ENCODE assay signal across 8 mouse cellular contexts in genomic region chr11:23305101-23305672, GRCm38 (mm10). TPM values are rescaled to one million over a fixed set of nuclear protein-coding genes. Genes with fewer than 3 reads are reported as not detected.
DNase-seq lines count a peak whose midpoint lies in the region; ATAC-seq and TF ChIP-seq lines count a peak whose summit lies in the region.
"Not testable (repeated sequence)": the region's sequence is repeated elsewhere in the genome, so short reads cannot be mapped to it uniquely, and the experiment has no call there.

No protein-coding gene starts in this region.

- peaks cover 5 to 25% of the 10 kb centered on the region in 2 experiments; a peak in 3 of 4 replicates for H3K4me1 ChIP-seq in CH12.LX (ENCODE audit: control insufficient read depth in 1 of 2, insufficient read depth in 2 of 2)
- H3K4me1 ChIP-seq in forebrain, embryonic 11.5 days (replicated peaks; ENCODE audit: control insufficient read depth, insufficient read depth, low read length); heart, postnatal 0 days (ENCODE audit: control insufficient read depth, insufficient read depth); midbrain, postnatal 0 days (ENCODE audit: insufficient read depth, low read length); stomach, postnatal 0 days (replicated peaks; ENCODE audit: control insufficient read depth, insufficient read depth): not testable (repeated sequence)
- peaks cover 11% of the 10 kb centered on the region for H3K4me1 ChIP-seq in kidney, embryonic 15.5 days
- H3K4me1 ChIP-seq in liver, embryonic 15.5 days (replicated peaks) = peaks cover 23% of the 10 kb centered on the region

- H3K9ac ChIP-seq in CH12.LX (ENCODE audit: insufficient read depth, low read depth) = peak overlapping the region; percentile 93
- peak overlapping the region; percentile 92; the same call in 1 of the 2 replicates for H3K9ac ChIP-seq in forebrain, embryonic 11.5 days (ENCODE audit: low read length)
- H3K9ac ChIP-seq in heart, postnatal 0 days (replicated peaks; ENCODE audit: low read depth, low read length) = peak overlapping the region; percentile 99; the same call in 1 of the 2 replicates
- peak overlapping the region; percentile 96 for H3K9ac ChIP-seq in kidney, embryonic 15.5 days
- H3K9ac ChIP-seq in liver, embryonic 15.5 days = peak overlapping the region; percentile 92
- not testable (repeated sequence) for H3K9ac ChIP-seq in midbrain, postnatal 0 days (replicated peaks; ENCODE audit: low read length, poor library complexity, severe bottlenecking); stomach, postnatal 0 days (ENCODE audit: low read length)

- 37% methylated on average over 10 of the region's 10 CpGs for WGBS in forebrain, embryonic 11.5 days
- WGBS in heart, postnatal 0 days = 39% methylated on average over 10 of the region's 10 CpGs
- WGBS in kidney, embryonic 15.5 days = 33% methylated on average over 10 of the region's 10 CpGs
- WGBS in liver, embryonic 15.5 days (ENCODE audit: insufficient replicate concordance) = 32% methylated on average over 10 of the region's 10 CpGs
- 42% methylated on average over 10 of the region's 10 CpGs for WGBS in midbrain, postnatal 0 days
- WGBS in stomach, postnatal 0 days = 34% methylated on average over 10 of the region's 10 CpGs

- ATAC-seq in forebrain, embryonic 11.5 days (replicated peaks; ENCODE audit: low FRiP score); heart, postnatal 0 days (ENCODE audit: insufficient read depth, low read depth); kidney, embryonic 15.5 days (replicated peaks; ENCODE audit: low FRiP score); liver, embryonic 15.5 days (ENCODE audit: insufficient read depth); midbrain, postnatal 0 days (ENCODE audit: low FRiP score); stomach, postnatal 0 days (ENCODE audit: low FRiP score, low TSS enrichment): not testable (repeated sequence)

- dilution Hi-C loops in CH12.LX (cut with MboI; ENCODE audit: extremely low pct_ligation_motif_present, extremely low pct_unique_long_range_greater_than_20kb, low sequenced_read_pairs) = not testable (repeated sequence)

- H3K27ac ChIP-seq in CH12.LX (ENCODE audit: insufficient read depth, low read depth) = peak overlapping the region; percentile 90
- H3K27ac ChIP-seq in forebrain, embryonic 11.5 days (ENCODE audit: low read depth, low read length) = peak overlapping the region; percentile 98; the same call in 1 of the 2 replicates
- peak overlapping the region; percentile 100 for H3K27ac ChIP-seq in heart, postnatal 0 days (ENCODE audit: low read depth)
- H3K27ac ChIP-seq in kidney, embryonic 15.5 days = peak overlapping the region; percentile 99
- peak overlapping the region; percentile 99 for H3K27ac ChIP-seq in liver, embryonic 15.5 days (replicated peaks)
- peak overlapping the region; percentile 95 for H3K27ac ChIP-seq in midbrain, postnatal 0 days (ENCODE audit: low read depth, low read length)
- peak overlapping the region; percentile 99 for H3K27ac ChIP-seq in stomach, postnatal 0 days (replicated peaks)

- TF ChIP-seq RAD21 in CH12.LX (IDR thresholded peaks at IDR 0.05; ENCODE audit: low read depth, low read length) = not testable (repeated sequence)

- peak overlapping the region; percentile 87 for H3K4me2 ChIP-seq in CH12.LX (ENCODE audit: insufficient read depth, low read depth, poor library complexity, severe bottlenecking)
- peak overlapping the region; percentile 59 for H3K4me2 ChIP-seq in forebrain, embryonic 11.5 days (ENCODE audit: low read depth, low read length, severe bottlenecking)
- peak overlapping the region; percentile 72 for H3K4me2 ChIP-seq in heart, postnatal 0 days (ENCODE audit: low read depth, low read length)
- peak overlapping the region; percentile 65 for H3K4me2 ChIP-seq in kidney, embryonic 15.5 days
- peak overlapping the region; percentile 83 for H3K4me2 ChIP-seq in liver, embryonic 15.5 days
- peak overlapping the region; percentile 46 for H3K4me2 ChIP-seq in midbrain, postnatal 0 days (ENCODE audit: low read depth, low read length, poor library complexity, severe bottlenecking)
- peak overlapping the region; percentile 49 for H3K4me2 ChIP-seq in stomach, postnatal 0 days (replicated peaks; ENCODE audit: low read depth)

- DNase-seq in CH12.LX (ENCODE audit: extremely low read depth) = peak; percentile 49
- DNase-seq in cerebellum, adult 11 months = peak; percentile 26
- not testable (repeated sequence) for DNase-seq in forebrain, embryonic 11.5 days (ENCODE audit: low spot score); heart, postnatal 0 days (ENCODE audit: low spot score); midbrain, postnatal 0 days (ENCODE audit: low spot score); stomach, postnatal 0 days (ENCODE audit: low spot score)

- not testable (repeated sequence) for H3K27me3 ChIP-seq in CH12.LX (replicated peaks); forebrain, embryonic 11.5 days (ENCODE audit: control insufficient read depth, insufficient read depth, low read length); heart, postnatal 0 days (ENCODE audit: control insufficient read depth, insufficient read depth, low read length); kidney, embryonic 15.5 days; liver, embryonic 15.5 days; midbrain, postnatal 0 days (ENCODE audit: insufficient read depth, low read length); stomach, postnatal 0 days (ENCODE audit: control insufficient read depth, insufficient read depth, low read length)

- TF ChIP-seq POLR2A in CH12.LX (IDR thresholded peaks at IDR 0.05; ENCODE audit: low read depth, low read length) = not testable (repeated sequence)

- peaks cover 0 to 11% of the 10 kb centered on the region in 2 experiments for H3K36me3 ChIP-seq in CH12.LX (replicated peaks in 1 of 2; ENCODE audit: control insufficient read depth in 1 of 2, insufficient read depth in 1 of 2, low read length in 1 of 2)
- H3K36me3 ChIP-seq in forebrain, embryonic 11.5 days (ENCODE audit: control insufficient read depth, insufficient read depth, low read length); heart, postnatal 0 days (replicated peaks; ENCODE audit: control insufficient read depth, insufficient read depth, low read length); kidney, embryonic 15.5 days; liver, embryonic 15.5 days (replicated peaks); midbrain, postnatal 0 days (ENCODE audit: insufficient read depth, low read length); stomach, postnatal 0 days (ENCODE audit: control insufficient read depth, insufficient read depth, low read length): not testable (repeated sequence)

- not testable (repeated sequence) for H3K9me3 ChIP-seq in CH12.LX (replicated peaks; ENCODE audit: low read length); forebrain, embryonic 11.5 days (ENCODE audit: control insufficient read depth, low read length); heart, postnatal 0 days (replicated peaks; ENCODE audit: control insufficient read depth, low read length); kidney, embryonic 15.5 days (replicated peaks); liver, embryonic 15.5 days (replicated peaks); midbrain, postnatal 0 days (ENCODE audit: low read length); stomach, postnatal 0 days (ENCODE audit: control insufficient read depth, low read length)

- in situ Hi-C loops in CH12.LX (cut with MboI; ENCODE audit: low pct_ligation_motif_present, low pct_unique_long_range_greater_than_20kb, low sequenced_read_pairs) = not testable (repeated sequence)

- H3K4me3 ChIP-seq in CH12.LX (replicated peaks in 1 of 3; ENCODE audit: low read depth in 2 of 3, low read length in 2 of 3, poor library complexity in 1 of 3) = peak overlapping the region; percentile 47 to 99 (median 90)
- peak overlapping the region; percentile 93 for H3K4me3 ChIP-seq in forebrain, embryonic 11.5 days (ENCODE audit: low read depth, low read length)
- H3K4me3 ChIP-seq in heart, postnatal 0 days (ENCODE audit: low read depth, low read length) = peak overlapping the region; percentile 100
- peak overlapping the region; percentile 98 for H3K4me3 ChIP-seq in kidney, embryonic 15.5 days (replicated peaks)
- H3K4me3 ChIP-seq in liver, embryonic 15.5 days (replicated peaks) = peak overlapping the region; percentile 99
- peak overlapping the region; percentile 97 for H3K4me3 ChIP-seq in midbrain, postnatal 0 days (ENCODE audit: low read depth, low read length)
- H3K4me3 ChIP-seq in stomach, postnatal 0 days (ENCODE audit: low read depth, low read length) = peak overlapping the region; percentile 94

- TF ChIP-seq CTCF in CH12.LX (conservative IDR thresholded peaks at IDR 0.05 in 1 of 2, IDR thresholded peaks at IDR 0.05 in 1 of 2; ENCODE audit: low read depth in 2 of 2, low read length in 2 of 2) = peak in 1 of 2 experiments; percentile 13; a peak in 1 of 4 replicates
- not testable (repeated sequence) for TF ChIP-seq CTCF in heart, postnatal 0 days (IDR thresholded peaks at IDR 0.05; ENCODE audit: low read depth); midbrain, postnatal 0 days (IDR thresholded peaks at IDR 0.05)
- 0 out of 2 replicates have a peak, but pooled peaks have one; percentile 23 for TF ChIP-seq CTCF in stomach, postnatal 0 days (IDR thresholded peaks at IDR 0.05; ENCODE audit: low read depth)

- peaks cover 30% of the 10 kb centered on the region for H3K79me2 ChIP-seq in CH12.LX (replicated peaks; ENCODE audit: control insufficient read depth, extremely low read depth, insufficient read depth, poor library complexity, severe bottlenecking)

- TF ChIP-seq EP300 in CH12.LX (IDR thresholded peaks at IDR 0.05; ENCODE audit: low read length); heart, postnatal 0 days (IDR thresholded peaks at IDR 0.05; ENCODE audit: low read depth); stomach, postnatal 0 days (optimal IDR thresholded peaks at IDR 0.05): not testable (repeated sequence)

RNA-seq across cellular contexts. Expression of gene Usp34, which starts 1.5 kb away (rescaled TPM):
- total RNA-seq in CH12.LX (2012; rRNA removed) (45.4 and 47.5 TPM in 2 replicates), CH12.LX (2014; rRNA removed) (87.2 and 92.5 TPM in 2 replicates)
- polyA plus RNA-seq in CH12.LX (2012; ENCODE audit: insufficient read length, low read depth) = 57.4 and 65.4 TPM in 2 replicates
- polyA plus RNA-seq in forebrain, embryonic 11.5 days (2014; fragmentation: Nextera tagmentation; extraction: Ambion mirVana) = 30.8 and 32.8 TPM in 2 replicates
- total RNA-seq in heart, postnatal 0 days (2014; rRNA removed; ENCODE audit: low replicate concordance) = 37.1 and 42.7 TPM in 2 replicates
- polyA plus RNA-seq in heart, postnatal 0 days (2015; fragmentation: Nextera tagmentation; extraction: Ambion mirVana) = 9.2 and 11.4 TPM in 2 replicates
- polyA plus RNA-seq in kidney, embryonic 15.5 days (2015; fragmentation: Nextera tagmentation; extraction: Ambion mirVana) = 25.6 and 27.5 TPM in 2 replicates
- 7.7 and 8.3 TPM in 2 replicates for polyA plus RNA-seq in liver, embryonic 15.5 days (2015; fragmentation: Nextera tagmentation; extraction: Ambion mirVana)
- total RNA-seq in midbrain, postnatal 0 days (2014; rRNA removed) = 107 and 140 TPM in 2 replicates
- 24.1 and 30.2 TPM in 2 replicates for polyA plus RNA-seq in midbrain, postnatal 0 days (2015; fragmentation: Nextera tagmentation; extraction: Ambion mirVana)
- polyA plus RNA-seq in stomach, postnatal 0 days (2015; fragmentation: Nextera tagmentation; extraction: Ambion mirVana) = 11.8 and 12.8 TPM in 2 replicates

RNA-seq across cellular contexts. Expression of gene Xpo1, which starts 49.3 kb away (rescaled TPM):
- total RNA-seq in CH12.LX (2012; rRNA removed) (140 and 176 TPM in 2 replicates), CH12.LX (2014; rRNA removed) (295 and 333 TPM in 2 replicates)
- 199 and 246 TPM in 2 replicates for polyA plus RNA-seq in CH12.LX (2012; ENCODE audit: insufficient read length, low read depth)
- 176 and 187 TPM in 2 replicates for polyA plus RNA-seq in forebrain, embryonic 11.5 days (2014; fragmentation: Nextera tagmentation; extraction: Ambion mirVana)
- total RNA-seq in heart, postnatal 0 days (2014; rRNA removed; ENCODE audit: low replicate concordance) = 33.4 and 38.4 TPM in 2 replicates
- 19.1 and 21.2 TPM in 2 replicates for polyA plus RNA-seq in heart, postnatal 0 days (2015; fragmentation: Nextera tagmentation; extraction: Ambion mirVana)
- 102 and 109 TPM in 2 replicates for polyA plus RNA-seq in kidney, embryonic 15.5 days (2015; fragmentation: Nextera tagmentation; extraction: Ambion mirVana)
- 40.7 and 42.3 TPM in 2 replicates for polyA plus RNA-seq in liver, embryonic 15.5 days (2015; fragmentation: Nextera tagmentation; extraction: Ambion mirVana)
- 65.1 and 86.5 TPM in 2 replicates for total RNA-seq in midbrain, postnatal 0 days (2014; rRNA removed)
- 37.4 and 44.0 TPM in 2 replicates for polyA plus RNA-seq in midbrain, postnatal 0 days (2015; fragmentation: Nextera tagmentation; extraction: Ambion mirVana)
- 20.9 and 21.4 TPM in 2 replicates for polyA plus RNA-seq in stomach, postnatal 0 days (2015; fragmentation: Nextera tagmentation; extraction: Ambion mirVana)
